Mouse (Mus musculus): ENCODE results near the gene Cog3. TPM values are rescaled to one million over a fixed set of nuclear protein-coding genes. Genes with fewer than 3 reads are reported as not detected.

The Cog3 gene
- total RNA-seq, 1 experiment: 11.2 TPM

DNA sequence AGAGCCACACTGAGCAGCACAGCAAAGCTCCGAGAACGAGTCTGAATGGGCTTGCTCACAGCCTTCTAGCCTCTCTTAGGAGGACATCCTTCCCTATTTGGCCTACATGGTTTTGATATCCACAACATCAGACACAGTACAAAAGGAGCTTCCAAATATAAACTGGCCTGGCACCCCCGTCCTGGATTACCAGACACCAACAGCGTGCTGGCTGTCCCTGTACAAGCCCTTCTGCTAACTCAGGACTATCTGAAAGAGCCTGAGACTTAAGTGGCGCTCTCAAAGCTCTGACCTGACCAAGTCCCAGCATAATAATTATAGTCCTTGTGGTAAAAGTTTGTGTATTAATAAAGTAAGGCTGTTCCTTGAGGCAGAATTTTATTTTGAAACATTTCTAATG is 34.2 kb downstream of the Cog3 start:
- no peak for DNase-seq (ENCODE audit: low read depth, low spot score)
- TF ChIP-seq ZNF384 (IDR thresholded peaks at IDR 0.05; ENCODE audit: low read depth, low read length) (no peak), ZC3H11A (IDR thresholded peaks at IDR 0.05; ENCODE audit: borderline replicate concordance, low read depth, low read length) (no peak), MAFK (IDR thresholded peaks at IDR 0.05; ENCODE audit: insufficient read depth, low read depth, low read length) (no peak), HCFC1 (IDR thresholded peaks at IDR 0.05; ENCODE audit: borderline replicate concordance, insufficient read depth, low read length) (no peak), CHD2 (IDR thresholded peaks at IDR 0.05; ENCODE audit: low read depth, low read length) (no peak)
- in situ Hi-C loops (cut with MboI; ENCODE audit: low sequenced_read_pairs in 2 of 2, unreplicated experiment in 2 of 2): no loop called here
- Histone ChIP-seq H3K4me3 (ENCODE audit: insufficient read depth in 1 of 2, low read depth in 1 of 2, low read length in 2 of 2, poor library complexity in 1 of 2, severe bottlenecking in 1 of 2) (no peak overlapping the region), H3K27ac (ENCODE audit: insufficient read depth, low read depth, low read length, poor library complexity, severe bottlenecking) (no peak overlapping the region), H3K36me3 (ENCODE audit: control insufficient read depth, insufficient read depth, low read length, poor library complexity, severe bottlenecking) (peaks cover 22% of the 10 kb centered on the region), H3K9ac (ENCODE audit: insufficient read depth, low read depth, low read length, poor library complexity, severe bottlenecking) (no peak overlapping the region), H3K9me3 (ENCODE audit: control insufficient read depth, insufficient read depth, low read depth, low read length) (no peaks in the 10 kb centered on the region), H3K4me1 (ENCODE audit: control insufficient read depth in 2 of 2, insufficient read depth in 2 of 2, low read length in 2 of 2, poor library complexity in 1 of 2) (no peaks in the 10 kb centered on the region)

DNA sequence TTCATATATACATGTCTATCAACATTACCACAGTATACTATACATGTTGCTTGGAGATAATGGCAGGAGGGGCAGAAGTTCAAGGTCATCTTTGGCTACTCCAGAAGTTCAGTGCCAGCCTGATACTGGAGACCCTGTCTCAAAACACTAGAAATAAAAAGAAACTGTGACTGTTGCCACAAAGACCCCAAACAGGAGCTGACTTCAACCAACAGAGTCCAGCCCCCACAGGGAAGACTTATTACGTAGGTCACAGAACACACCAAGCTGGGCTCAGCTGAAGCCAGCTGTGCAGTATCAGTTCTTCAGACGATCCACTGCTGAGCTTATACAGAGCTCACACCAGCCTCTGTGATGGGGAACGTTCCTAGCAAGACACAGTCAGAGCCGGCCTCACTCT is 37.9 kb downstream of the Cog3 start:
- no peaks in the 10 kb centered on the region for H3K4me1 ChIP-seq (ENCODE audit: control insufficient read depth in 2 of 2, insufficient read depth in 2 of 2, low read length in 2 of 2, poor library complexity in 1 of 2)
- in situ Hi-C loops (cut with MboI; ENCODE audit: low sequenced_read_pairs in 2 of 2, unreplicated experiment in 2 of 2): no loop called here
- peaks cover 20% of the 10 kb centered on the region for H3K36me3 ChIP-seq (ENCODE audit: control insufficient read depth, insufficient read depth, low read length, poor library complexity, severe bottlenecking)
- no peaks in the 10 kb centered on the region for H3K9me3 ChIP-seq (ENCODE audit: control insufficient read depth, insufficient read depth, low read depth, low read length)
- H3K4me3 ChIP-seq (ENCODE audit: insufficient read depth in 1 of 2, low read depth in 1 of 2, low read length in 2 of 2, poor library complexity in 1 of 2, severe bottlenecking in 1 of 2): no peak overlapping the region
- no peak overlapping the region for H3K27ac ChIP-seq (ENCODE audit: insufficient read depth, low read depth, low read length, poor library complexity, severe bottlenecking)
- no peak overlapping the region for H3K9ac ChIP-seq (ENCODE audit: insufficient read depth, low read depth, low read length, poor library complexity, severe bottlenecking)
- no peak for DNase-seq (ENCODE audit: low read depth, low spot score)
- TF ChIP-seq ZNF384 (IDR thresholded peaks at IDR 0.05; ENCODE audit: low read depth, low read length) (no peak), CHD2 (IDR thresholded peaks at IDR 0.05; ENCODE audit: low read depth, low read length) (no peak), ZC3H11A (IDR thresholded peaks at IDR 0.05; ENCODE audit: borderline replicate concordance, low read depth, low read length) (no peak), MAFK (IDR thresholded peaks at IDR 0.05; ENCODE audit: insufficient read depth, low read depth, low read length) (no peak), HCFC1 (IDR thresholded peaks at IDR 0.05; ENCODE audit: borderline replicate concordance, insufficient read depth, low read length) (no peak)

DNA sequence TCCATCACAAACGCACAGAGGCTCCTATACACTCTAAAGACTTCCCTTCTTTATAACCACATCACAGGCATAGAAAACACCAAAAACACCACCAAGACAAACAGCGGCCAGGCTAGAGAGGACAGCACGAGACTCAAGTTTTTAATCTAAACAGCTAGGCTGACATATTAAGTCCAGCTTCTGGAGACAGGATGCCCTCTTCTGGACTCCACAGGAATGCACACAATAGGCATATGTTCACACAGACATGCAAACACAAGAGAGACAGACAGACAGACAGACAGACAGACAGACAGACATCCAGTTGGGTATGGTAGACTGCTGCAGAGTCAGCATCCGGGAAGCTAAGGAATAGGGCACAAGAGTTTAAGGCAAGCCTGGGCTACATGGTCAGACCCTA is 40.7 kb downstream of the Cog3 start:
- peaks cover 15% of the 10 kb centered on the region for H3K36me3 ChIP-seq (ENCODE audit: control insufficient read depth, insufficient read depth, low read length, poor library complexity, severe bottlenecking)
- H3K9ac ChIP-seq (ENCODE audit: insufficient read depth, low read depth, low read length, poor library complexity, severe bottlenecking): no peak overlapping the region
- DNase-seq (ENCODE audit: low read depth, low spot score): no peak
- TF ChIP-seq HCFC1 (IDR thresholded peaks at IDR 0.05; ENCODE audit: borderline replicate concordance, insufficient read depth, low read length): no peak
- no peak for TF ChIP-seq ZC3H11A (IDR thresholded peaks at IDR 0.05; ENCODE audit: borderline replicate concordance, low read depth, low read length)
- TF ChIP-seq ZNF384 (IDR thresholded peaks at IDR 0.05; ENCODE audit: low read depth, low read length): no peak
- TF ChIP-seq CHD2 (IDR thresholded peaks at IDR 0.05; ENCODE audit: low read depth, low read length): no peak
- no peak for TF ChIP-seq MAFK (IDR thresholded peaks at IDR 0.05; ENCODE audit: insufficient read depth, low read depth, low read length)
- H3K27ac ChIP-seq (ENCODE audit: insufficient read depth, low read depth, low read length, poor library complexity, severe bottlenecking): no peak overlapping the region
- H3K4me3 ChIP-seq (ENCODE audit: insufficient read depth in 1 of 2, low read depth in 1 of 2, low read length in 2 of 2, poor library complexity in 1 of 2, severe bottlenecking in 1 of 2): no peak overlapping the region
- in situ Hi-C loops (cut with MboI; ENCODE audit: low sequenced_read_pairs in 2 of 2, unreplicated experiment in 2 of 2): no loop called here
- H3K4me1 ChIP-seq (ENCODE audit: control insufficient read depth in 2 of 2, insufficient read depth in 2 of 2, low read length in 2 of 2, poor library complexity in 1 of 2): no peaks in the 10 kb centered on the region
- no peaks in the 10 kb centered on the region for H3K9me3 ChIP-seq (ENCODE audit: control insufficient read depth, insufficient read depth, low read depth, low read length)

DNA sequence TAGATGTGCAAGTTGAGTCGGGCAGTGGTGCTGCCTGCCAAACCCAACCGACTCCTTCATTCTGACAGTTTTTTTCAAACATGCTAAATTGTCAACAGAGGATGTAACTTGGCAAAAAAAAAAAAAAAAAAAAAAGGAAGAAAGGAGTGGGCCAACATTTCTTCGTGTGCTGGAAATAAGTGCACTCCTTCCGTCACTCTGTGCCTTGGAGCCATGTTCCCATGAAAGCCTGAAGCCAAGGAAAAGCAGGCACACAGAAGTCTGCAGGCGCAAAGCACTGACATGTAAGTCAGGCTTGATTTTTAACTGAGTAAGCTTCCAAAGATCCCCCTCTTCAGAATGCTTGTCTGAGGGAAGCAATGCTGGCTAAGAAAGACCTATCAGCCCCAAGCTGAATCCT is 41.6 kb downstream of the Cog3 start:
- DNase-seq (ENCODE audit: low read depth, low spot score): no peak
- no peak overlapping the region for H3K27ac ChIP-seq (ENCODE audit: insufficient read depth, low read depth, low read length, poor library complexity, severe bottlenecking)

DNA sequence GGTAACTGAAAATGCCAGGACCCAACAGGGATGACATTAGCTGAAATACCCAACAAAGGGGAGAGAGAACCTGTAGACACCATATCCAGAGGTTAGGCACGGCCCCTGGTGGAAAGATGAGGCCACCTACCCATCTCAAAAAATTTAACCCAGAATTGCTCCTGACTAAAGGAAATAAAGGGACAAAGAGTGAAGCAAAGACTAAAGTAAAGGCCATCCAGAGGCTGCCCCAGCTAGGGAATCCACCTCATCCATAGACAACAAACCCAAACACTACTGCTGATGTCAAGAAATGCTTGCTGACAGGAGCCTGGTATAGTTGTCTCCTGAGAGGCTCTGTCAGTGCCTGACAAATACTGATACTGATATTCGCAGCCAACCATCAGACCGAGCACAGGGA is 42.6 kb downstream of the Cog3 start:
- H3K9ac ChIP-seq (ENCODE audit: insufficient read depth, low read depth, low read length, poor library complexity, severe bottlenecking): no peak overlapping the region
- no peak for DNase-seq (ENCODE audit: low read depth, low spot score)
- H3K9me3 ChIP-seq (ENCODE audit: control insufficient read depth, insufficient read depth, low read depth, low read length): no peaks in the 10 kb centered on the region
- in situ Hi-C loops (cut with MboI; ENCODE audit: low sequenced_read_pairs in 2 of 2, unreplicated experiment in 2 of 2): no loop called here
- no peaks in the 10 kb centered on the region for H3K4me1 ChIP-seq (ENCODE audit: control insufficient read depth in 2 of 2, insufficient read depth in 2 of 2, low read length in 2 of 2, poor library complexity in 1 of 2)
- no peak overlapping the region for H3K4me3 ChIP-seq (ENCODE audit: insufficient read depth in 1 of 2, low read depth in 1 of 2, low read length in 2 of 2, poor library complexity in 1 of 2, severe bottlenecking in 1 of 2)
- peaks cover 6% of the 10 kb centered on the region for H3K36me3 ChIP-seq (ENCODE audit: control insufficient read depth, insufficient read depth, low read length, poor library complexity, severe bottlenecking)
- H3K27ac ChIP-seq (ENCODE audit: insufficient read depth, low read depth, low read length, poor library complexity, severe bottlenecking): no peak overlapping the region
- no peak for TF ChIP-seq ZC3H11A (IDR thresholded peaks at IDR 0.05; ENCODE audit: borderline replicate concordance, low read depth, low read length)
- no peak for TF ChIP-seq CHD2 (IDR thresholded peaks at IDR 0.05; ENCODE audit: low read depth, low read length)
- no peak for TF ChIP-seq HCFC1 (IDR thresholded peaks at IDR 0.05; ENCODE audit: borderline replicate concordance, insufficient read depth, low read length)
- no peak for TF ChIP-seq MAFK (IDR thresholded peaks at IDR 0.05; ENCODE audit: insufficient read depth, low read depth, low read length)
- no peak for TF ChIP-seq ZNF384 (IDR thresholded peaks at IDR 0.05; ENCODE audit: low read depth, low read length)

More for the DNA sequence above, 41.6 kb downstream of the Cog3 start:
- no peak overlapping the region for H3K4me3 ChIP-seq (ENCODE audit: insufficient read depth in 1 of 2, low read depth in 1 of 2, low read length in 2 of 2, poor library complexity in 1 of 2, severe bottlenecking in 1 of 2)
- H3K4me1 ChIP-seq (ENCODE audit: control insufficient read depth in 2 of 2, insufficient read depth in 2 of 2, low read length in 2 of 2, poor library complexity in 1 of 2): no peaks in the 10 kb centered on the region
- peaks cover 11% of the 10 kb centered on the region for H3K36me3 ChIP-seq (ENCODE audit: control insufficient read depth, insufficient read depth, low read length, poor library complexity, severe bottlenecking)
- in situ Hi-C loops (cut with MboI; ENCODE audit: low sequenced_read_pairs in 2 of 2, unreplicated experiment in 2 of 2): no loop called here
- H3K9ac ChIP-seq (ENCODE audit: insufficient read depth, low read depth, low read length, poor library complexity, severe bottlenecking): no peak overlapping the region
- TF ChIP-seq ZC3H11A (IDR thresholded peaks at IDR 0.05; ENCODE audit: borderline replicate concordance, low read depth, low read length): no peak
- no peak for TF ChIP-seq MAFK (IDR thresholded peaks at IDR 0.05; ENCODE audit: insufficient read depth, low read depth, low read length)
- no peak for TF ChIP-seq CHD2 (IDR thresholded peaks at IDR 0.05; ENCODE audit: low read depth, low read length)
- no peak for TF ChIP-seq HCFC1 (IDR thresholded peaks at IDR 0.05; ENCODE audit: borderline replicate concordance, insufficient read depth, low read length)
- TF ChIP-seq ZNF384 (IDR thresholded peaks at IDR 0.05; ENCODE audit: low read depth, low read length): no peak
- H3K9me3 ChIP-seq (ENCODE audit: control insufficient read depth, insufficient read depth, low read depth, low read length): no peaks in the 10 kb centered on the region
